Mouse (Mus musculus): Measurements from ENCODE around the gene Cdkn1a.
"Not testable (repeated sequence)": the region's sequence is repeated elsewhere in the genome, so short reads cannot be mapped to it uniquely, and the experiment has no call there.

Cdkn1a gene

GRCm38 (mm10) chr17:29059581-29059980 is 31.2 kb upstream of the Cdkn1a start:
- no peak for DNase-seq (ENCODE audit: low spot score)

GRCm38 (mm10) chr17:29060946-29061345 is 29.8 kb upstream of the Cdkn1a start:
- DNase-seq (ENCODE audit: low spot score), result no peak

GRCm38 (mm10) chr17:29062119-29063035 is 28.4 kb upstream of the Cdkn1a start:
- DNase-seq (ENCODE audit: low spot score), result no peak

- DNase-seq (ENCODE audit: low spot score), result no peak
Measured at GRCm38 (mm10) chr17:29063121-29063987, 27.4 kb upstream of the Cdkn1a start.

DNA sequence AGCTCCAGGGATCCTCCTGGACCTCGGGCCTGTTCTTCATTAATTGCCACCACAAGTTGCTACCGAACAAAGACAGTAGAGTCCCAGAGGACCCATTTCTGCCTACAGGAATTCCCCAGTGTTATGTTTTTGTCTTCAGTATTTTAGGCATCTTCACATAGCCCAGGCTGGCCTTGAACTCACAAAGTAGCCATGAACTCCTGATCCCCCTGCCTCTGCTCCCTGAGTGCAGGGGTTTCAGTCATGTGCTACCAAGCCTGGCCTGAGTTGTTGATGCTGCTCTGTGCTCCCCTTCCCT is 26.8 kb upstream of the Cdkn1a start:
- no peak for DNase-seq (ENCODE audit: low spot score)

DNA sequence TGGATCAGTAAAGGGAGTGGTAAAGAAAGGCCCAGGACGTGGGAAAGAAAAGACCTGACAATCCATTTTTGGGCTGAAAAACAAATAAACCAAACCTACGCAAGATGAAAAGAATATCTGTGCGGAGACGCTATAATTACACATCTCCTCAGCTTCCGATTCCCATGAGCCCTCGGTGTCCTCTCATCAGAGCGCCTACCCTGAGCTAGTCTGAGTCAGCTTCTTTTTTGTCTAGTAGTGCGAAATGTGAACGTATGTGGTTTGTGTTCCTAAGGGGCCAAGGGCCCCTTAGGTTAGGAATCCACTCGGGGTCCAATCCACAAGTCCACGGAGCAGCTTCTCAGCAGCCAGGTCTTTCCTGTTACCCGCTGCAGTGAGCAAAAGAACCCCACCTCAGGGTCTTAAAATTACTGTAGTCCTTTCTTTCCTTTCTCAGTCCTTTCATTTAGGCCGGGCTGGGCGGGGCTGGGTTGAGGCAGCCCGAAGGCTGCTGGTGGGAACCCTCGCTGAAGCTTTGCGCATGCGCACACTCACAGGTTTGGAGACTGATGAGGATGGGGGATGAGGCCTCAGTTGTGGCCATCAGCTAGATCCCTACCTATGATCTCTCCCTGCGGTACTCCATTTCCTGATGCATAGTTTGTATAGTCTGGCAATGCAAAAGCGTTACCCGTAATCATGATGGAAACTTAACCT is 25.4 kb upstream of the Cdkn1a start:
- no peak for DNase-seq (ENCODE audit: low spot score)

- no peak for DNase-seq (ENCODE audit: low spot score)
Measured at GRCm38 (mm10) chr17:29065971-29066370, 24.8 kb upstream of the Cdkn1a start.

DNA sequence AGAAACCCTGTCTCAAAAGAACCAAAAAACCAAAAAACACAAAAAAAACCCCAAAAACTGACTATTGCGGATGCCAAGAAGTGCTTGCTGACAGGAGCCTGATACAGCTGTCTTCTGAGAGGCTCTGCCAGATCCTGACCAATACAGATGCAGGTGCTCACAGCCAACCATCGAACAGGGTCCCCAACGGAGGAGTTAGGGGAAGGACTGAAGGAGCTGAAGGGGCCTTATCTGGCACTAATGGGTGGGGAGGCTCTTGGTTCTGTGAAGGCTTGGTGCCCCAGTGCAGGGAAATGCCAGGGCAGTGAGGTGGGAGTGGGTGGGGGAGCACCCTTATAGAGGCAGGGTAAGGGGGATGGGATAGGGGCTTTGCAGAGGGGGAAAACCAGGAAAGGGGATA is 23.4 kb upstream of the Cdkn1a start:
- DNase-seq (ENCODE audit: low spot score), result not testable (repeated sequence)

- DNase-seq (ENCODE audit: low spot score), result no peak
Measured at GRCm38 (mm10) chr17:29067847-29068246, 22.9 kb upstream of the Cdkn1a start.

- DNase-seq (ENCODE audit: low spot score), result no peak
Measured at GRCm38 (mm10) chr17:29069063-29069462, 21.7 kb upstream of the Cdkn1a start.

- no peak for DNase-seq (ENCODE audit: low spot score)
Measured at GRCm38 (mm10) chr17:29071820-29072219, 19.0 kb upstream of the Cdkn1a start.

GRCm38 (mm10) chr17:29072701-29073307 is 18.0 kb upstream of the Cdkn1a start:
- no peak for DNase-seq (ENCODE audit: low spot score)

GRCm38 (mm10) chr17:29073313-29073712 is 17.5 kb upstream of the Cdkn1a start:
- DNase-seq (ENCODE audit: low spot score), result no peak

DNA sequence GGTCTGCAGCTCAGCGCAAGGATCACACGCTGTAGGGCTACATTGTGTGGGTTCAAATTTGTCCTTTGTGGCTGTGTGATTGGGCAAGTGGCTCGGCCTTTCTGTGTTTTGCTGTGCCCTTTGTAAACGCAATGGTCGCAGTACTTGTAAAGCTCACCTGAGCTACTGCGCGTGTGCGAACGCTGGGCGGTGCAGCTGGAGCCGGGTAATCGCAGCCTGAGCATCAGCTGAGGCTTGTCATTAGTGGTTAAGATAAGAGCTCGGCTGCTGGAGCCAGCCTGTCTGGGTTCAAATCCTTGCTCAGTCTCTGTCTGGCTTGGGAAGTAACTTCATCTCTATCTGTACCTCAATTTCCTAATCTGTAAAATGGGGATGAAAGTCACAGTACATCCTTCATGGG is 16.7 kb upstream of the Cdkn1a start:
- DNase-seq (ENCODE audit: low spot score), result no peak

DNA sequence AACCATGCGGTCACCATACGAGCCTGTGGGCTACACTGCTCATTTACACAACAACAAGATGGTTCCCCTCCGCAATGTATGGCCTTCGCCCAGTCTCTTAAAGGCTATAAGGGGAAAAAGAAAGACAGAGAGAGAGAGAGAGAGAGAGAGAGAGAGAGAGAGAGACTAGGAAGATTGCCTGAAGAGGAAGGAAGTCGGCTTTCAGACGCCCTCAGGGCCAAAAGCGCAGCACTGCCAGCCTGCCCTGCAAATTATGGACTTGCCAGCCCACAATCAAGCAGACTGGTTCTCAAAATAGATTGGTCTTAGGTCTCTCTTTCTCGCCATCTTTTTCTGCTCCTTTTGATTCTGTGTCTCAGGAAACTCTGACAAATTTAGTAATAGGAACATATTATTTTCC is 14.5 kb upstream of the Cdkn1a start:
- DNase-seq (ENCODE audit: low spot score), result no peak

DNA sequence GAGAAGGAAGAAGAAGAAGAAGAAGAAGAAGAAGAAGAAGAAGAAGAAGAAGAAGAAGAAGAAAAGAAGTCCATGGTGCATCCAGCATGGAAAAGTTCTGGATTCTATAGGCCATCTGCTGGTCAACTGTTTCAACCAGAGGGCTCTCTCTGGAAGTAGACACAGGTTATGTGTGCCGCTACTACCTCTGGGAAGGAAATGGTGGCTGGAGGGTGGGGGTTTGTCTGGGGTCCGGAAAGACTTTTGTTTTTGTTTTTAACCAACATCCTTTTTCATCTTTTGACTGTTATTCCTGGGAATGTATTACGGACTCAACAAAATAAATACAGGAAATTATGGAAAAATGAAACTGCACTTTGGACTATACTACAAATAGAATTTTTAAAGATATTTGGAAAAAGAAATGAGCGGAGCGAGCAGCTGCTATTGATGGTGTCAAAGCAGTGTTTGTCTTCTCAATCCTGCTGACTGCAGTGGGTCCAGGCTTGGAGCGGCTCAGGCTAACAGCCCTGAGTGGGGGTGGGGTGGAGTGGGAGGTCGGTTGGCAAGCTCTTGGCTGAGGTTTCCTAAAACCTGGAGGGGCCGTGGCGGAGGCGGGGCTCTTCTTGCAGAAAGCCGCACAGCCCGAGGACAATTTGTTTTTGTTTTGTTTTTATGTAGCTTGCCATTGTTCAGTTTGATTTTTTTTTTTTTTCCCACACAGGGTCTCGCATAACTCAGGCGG is 12.8 kb upstream of the Cdkn1a start:
- no peak for DNase-seq (ENCODE audit: low spot score)

GRCm38 (mm10) chr17:29078519-29079383 is 12.0 kb upstream of the Cdkn1a start:
- DNase-seq (ENCODE audit: low spot score), result no peak

GRCm38 (mm10) chr17:29080758-29081617 is 9.8 kb upstream of the Cdkn1a start:
- DNase-seq (ENCODE audit: low spot score), result no peak

DNA sequence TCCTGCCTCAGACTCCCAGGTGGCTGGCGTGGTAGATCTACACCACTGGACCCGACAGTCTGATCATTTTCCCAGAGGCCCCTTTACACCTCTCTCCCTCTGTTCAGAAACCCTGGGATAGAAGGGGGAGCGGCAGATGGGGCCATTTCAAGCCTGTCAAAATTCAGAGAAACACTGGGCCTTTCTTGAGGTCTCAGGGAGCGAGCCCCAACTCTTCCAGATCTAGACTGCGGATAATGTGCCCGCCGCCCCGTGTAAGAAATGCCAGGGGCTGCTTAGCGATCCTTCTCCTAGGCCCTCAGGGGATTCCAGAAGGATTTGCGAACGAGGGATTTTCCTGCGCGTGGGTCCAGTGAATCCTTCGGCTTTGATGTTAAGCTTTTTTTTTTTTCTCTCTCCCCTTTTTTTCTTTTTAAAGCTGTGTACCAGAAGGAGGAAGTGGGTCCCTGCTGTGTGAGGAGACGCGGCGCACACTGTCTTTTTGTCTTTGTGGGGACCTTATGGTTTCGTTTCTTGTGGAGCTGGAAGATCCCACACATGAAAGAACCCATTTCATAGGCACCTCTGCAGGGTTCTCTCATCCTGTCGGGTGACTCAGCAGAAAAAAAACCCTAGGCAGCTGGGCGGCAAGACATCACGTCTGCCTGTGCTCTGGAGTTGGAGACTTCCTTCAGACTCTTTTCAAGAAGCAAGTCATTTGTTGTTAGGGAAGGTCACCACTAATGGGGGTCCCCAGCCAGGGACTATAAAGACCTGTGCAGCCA is 9.0 kb upstream of the Cdkn1a start:
- no peak for DNase-seq (ENCODE audit: low spot score)
